Mouse (Mus musculus): ENCODE data around the gene Wipi1. TPM values are rescaled to one million over a fixed set of nuclear protein-coding genes. Genes with fewer than 3 reads are reported as not detected.

Wipi1 gene
- total and polyA plus RNA-seq, 2 experiments from 2014 or later = 10.9 to 16.5 TPM

- DNase-seq = no peak
- Histone ChIP-seq H3K4me3 (ENCODE audit: low read depth, low read length) (no peak overlapping the region), H3K9me3 (ENCODE audit: low read length) (no peaks in the 10 kb centered on the region), H3K4me2 (ENCODE audit: low read depth) (no peak overlapping the region), H3K9ac (no peak overlapping the region), H3K36me3 (ENCODE audit: insufficient read depth) (no peaks in the 10 kb centered on the region), H3K4me1 (ENCODE audit: insufficient read depth) (no peaks in the 10 kb centered on the region), H3K27me3 (ENCODE audit: insufficient read depth, low read length) (no peaks in the 10 kb centered on the region), H3K27ac (ENCODE audit: low read depth, low read length) (no peak overlapping the region)
- WGBS = 31% methylated on average over 7 of the region's 7 CpGs
- TF ChIP-seq CTCF (IDR thresholded peaks at IDR 0.05; ENCODE audit: low read depth) = no peak
- ATAC-seq = no peak
Measured at GRCm38 (mm10) chr11:109544432-109544831, 67.3 kb downstream of the Wipi1 start.

DNA sequence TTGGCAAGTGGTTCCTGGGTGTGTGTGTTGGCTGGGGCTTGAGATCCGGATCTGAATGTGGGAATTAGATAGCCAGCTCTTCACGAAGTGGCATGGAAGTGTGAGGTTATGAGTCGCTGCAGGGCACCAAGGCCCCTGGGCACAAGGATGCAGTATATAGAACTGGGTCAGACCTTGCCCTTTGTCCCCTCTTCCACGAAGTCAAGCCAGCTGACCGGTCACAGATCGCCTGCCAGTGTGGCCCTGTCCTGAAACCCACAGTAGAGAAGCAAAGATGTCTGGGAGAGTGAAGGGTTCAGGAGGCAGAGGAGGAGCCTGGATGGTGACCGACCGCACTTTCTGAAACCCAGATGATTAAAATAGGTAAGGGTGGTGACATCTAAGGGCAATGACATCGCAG lies 68.3 kb downstream of the Wipi1 start:
- Histone ChIP-seq H3K4me3 (ENCODE audit: low read depth, low read length) (no peak overlapping the region), H3K9ac (no peak overlapping the region), H3K4me1 (ENCODE audit: insufficient read depth) (no peaks in the 10 kb centered on the region; the same call in 1 of the 2 replicates), H3K27me3 (ENCODE audit: insufficient read depth, low read length) (no peaks in the 10 kb centered on the region), H3K9me3 (ENCODE audit: low read length) (no peaks in the 10 kb centered on the region), H3K36me3 (ENCODE audit: insufficient read depth) (no peaks in the 10 kb centered on the region), H3K27ac (ENCODE audit: low read depth, low read length) (no peak overlapping the region), H3K4me2 (ENCODE audit: low read depth) (no peak overlapping the region)
- WGBS = 84% methylated on average over 9 of the region's 9 CpGs
- no peak for DNase-seq
- ATAC-seq = no peak
- no peak for TF ChIP-seq CTCF (IDR thresholded peaks at IDR 0.05; ENCODE audit: low read depth)

GRCm38 (mm10) chr11:109539290-109539689 lies 72.5 kb downstream of the Wipi1 start:
- Histone ChIP-seq H3K36me3 (ENCODE audit: insufficient read depth) (no peaks in the 10 kb centered on the region), H3K4me3 (ENCODE audit: low read depth, low read length) (no peak overlapping the region), H3K9ac (no peak overlapping the region), H3K9me3 (ENCODE audit: low read length) (no peaks in the 10 kb centered on the region), H3K4me2 (ENCODE audit: low read depth) (no peak overlapping the region), H3K27ac (ENCODE audit: low read depth, low read length) (no peak overlapping the region), H3K27me3 (ENCODE audit: insufficient read depth, low read length) (no peaks in the 10 kb centered on the region), H3K4me1 (ENCODE audit: insufficient read depth) (no peaks in the 10 kb centered on the region; the same call in 1 of the 2 replicates)
- ATAC-seq (0 out of 2 replicates have a peak, but pooled peaks have one; percentile 29), DNase-seq (no peak)
- 44% methylated on average over 6 of the region's 6 CpGs for WGBS
- TF ChIP-seq CTCF (IDR thresholded peaks at IDR 0.05; ENCODE audit: low read depth) = no peak

DNA sequence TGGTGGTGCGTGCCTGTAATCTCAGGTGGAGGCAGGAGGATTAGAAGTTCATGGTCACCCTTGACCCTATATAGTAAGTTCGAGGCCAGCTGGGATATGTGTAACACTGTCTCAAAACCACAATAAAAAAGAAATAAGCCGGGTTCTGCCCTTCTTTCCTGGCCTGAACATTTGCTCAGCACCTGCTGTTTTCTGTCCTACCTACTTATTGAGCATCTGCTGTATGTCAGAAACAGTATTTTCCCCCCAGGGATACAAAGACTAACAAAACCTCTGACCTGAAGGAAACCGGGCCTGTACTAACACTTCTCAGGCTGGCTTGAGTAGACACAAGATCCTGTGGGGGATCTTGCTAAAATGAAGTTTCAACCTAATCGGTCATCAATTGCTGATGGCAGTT lies 74.8 kb downstream of the Wipi1 start:
- no peak for DNase-seq
- Histone ChIP-seq H3K4me2 (ENCODE audit: low read depth) (no peak overlapping the region), H3K27ac (ENCODE audit: low read depth, low read length) (no peak overlapping the region), H3K9ac (no peak overlapping the region), H3K27me3 (ENCODE audit: insufficient read depth, low read length) (no peaks in the 10 kb centered on the region), H3K36me3 (ENCODE audit: insufficient read depth) (no peaks in the 10 kb centered on the region), H3K4me3 (ENCODE audit: low read depth, low read length) (no peak overlapping the region), H3K9me3 (ENCODE audit: low read length) (no peaks in the 10 kb centered on the region), H3K4me1 (ENCODE audit: insufficient read depth) (no peaks in the 10 kb centered on the region; the same call in 1 of the 2 replicates)
- no peak for TF ChIP-seq CTCF (IDR thresholded peaks at IDR 0.05; ENCODE audit: low read depth)
- ATAC-seq = no peak
- WGBS = 89% methylated on average over 5 of the region's 5 CpGs

DNA sequence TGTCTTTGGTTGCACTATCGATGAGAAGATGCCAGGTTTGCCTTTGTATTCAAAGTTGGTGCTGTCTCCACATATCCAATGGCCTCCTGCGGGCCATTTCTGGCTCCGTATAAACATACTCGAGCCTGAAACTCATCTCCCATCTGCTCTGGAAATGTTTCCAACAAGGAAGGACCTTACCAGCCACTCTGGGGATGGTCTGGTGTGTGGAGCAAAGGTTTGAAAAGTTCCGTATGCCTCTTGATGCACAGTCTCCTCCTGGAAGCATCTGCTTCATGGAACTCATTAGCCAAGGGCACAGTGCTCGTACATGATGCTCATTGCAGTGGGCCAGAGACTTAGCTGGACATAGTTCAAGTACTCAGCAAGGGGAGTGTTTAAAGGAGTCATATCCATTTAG lies 75.8 kb downstream of the Wipi1 start:
- no peaks in the 10 kb centered on the region; the same call in 1 of the 2 replicates for H3K4me1 ChIP-seq (ENCODE audit: insufficient read depth)
- no peak for ATAC-seq
- TF ChIP-seq CTCF (IDR thresholded peaks at IDR 0.05; ENCODE audit: low read depth) = no peak
- DNase-seq = no peak
- H3K27ac ChIP-seq (ENCODE audit: low read depth, low read length) = no peak overlapping the region
- no peaks in the 10 kb centered on the region for H3K36me3 ChIP-seq (ENCODE audit: insufficient read depth)
- H3K9me3 ChIP-seq (ENCODE audit: low read length) = no peaks in the 10 kb centered on the region
- whole genome bisulfite sequencing = 82% methylated on average over 6 of the region's 6 CpGs
- no peaks in the 10 kb centered on the region for H3K27me3 ChIP-seq (ENCODE audit: insufficient read depth, low read length)
- H3K4me2 ChIP-seq (ENCODE audit: low read depth) = no peak overlapping the region
- no peak overlapping the region for H3K9ac ChIP-seq
- H3K4me3 ChIP-seq (ENCODE audit: low read depth, low read length) = no peak overlapping the region

DNA sequence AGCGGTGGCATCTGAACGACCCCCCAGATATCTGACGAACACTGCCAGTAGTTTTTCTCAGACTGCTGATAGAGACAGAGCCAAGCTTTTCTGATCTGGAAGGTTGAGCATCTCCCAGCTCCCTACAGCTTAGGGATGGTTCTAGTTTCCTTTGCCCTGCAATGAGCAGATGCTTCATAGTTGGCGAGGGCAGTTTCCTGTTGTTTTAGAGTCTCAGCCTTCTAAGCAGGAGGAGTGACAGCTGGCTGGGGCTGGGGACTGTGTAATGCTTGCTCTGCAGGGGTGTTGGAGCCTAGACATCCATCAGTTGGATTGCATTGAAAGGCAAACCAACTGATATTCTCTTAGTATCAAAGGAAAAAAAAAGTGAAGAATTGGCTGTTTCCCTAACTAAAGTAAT lies 81.7 kb downstream of the Wipi1 start:
- DNase-seq (no peak), ATAC-seq (no peak)
- Histone ChIP-seq H3K36me3 (ENCODE audit: insufficient read depth) (no peaks in the 10 kb centered on the region), H3K4me3 (ENCODE audit: low read depth, low read length) (no peak overlapping the region), H3K9me3 (ENCODE audit: low read length) (no peaks in the 10 kb centered on the region), H3K9ac (no peak overlapping the region), H3K4me2 (ENCODE audit: low read depth) (no peak overlapping the region), H3K27ac (ENCODE audit: low read depth, low read length) (no peak overlapping the region), H3K4me1 (ENCODE audit: insufficient read depth) (no peaks in the 10 kb centered on the region), H3K27me3 (ENCODE audit: insufficient read depth, low read length) (no peaks in the 10 kb centered on the region)
- 83% methylated on average over 4 of the region's 4 CpGs for WGBS
- TF ChIP-seq CTCF (IDR thresholded peaks at IDR 0.05; ENCODE audit: low read depth) = no peak

DNA sequence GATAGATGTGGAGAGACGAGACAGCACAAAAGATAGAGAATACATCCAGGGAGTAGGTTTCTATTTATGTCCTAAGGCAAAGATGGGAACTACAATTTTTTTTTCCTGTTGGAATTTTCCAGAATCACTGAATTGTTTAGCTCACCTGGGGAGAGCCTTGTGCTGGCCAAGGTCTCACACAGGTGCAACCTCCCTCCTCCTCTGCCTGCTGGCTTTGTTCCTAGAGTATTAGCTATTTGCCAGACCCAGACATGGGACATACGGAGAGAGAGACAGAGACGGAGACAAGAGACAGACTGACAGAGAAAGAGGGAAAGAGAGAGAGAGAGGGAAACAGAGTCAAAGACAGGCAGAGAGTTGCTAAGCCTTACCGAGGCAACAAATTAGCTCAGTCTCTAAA lies 86.2 kb downstream of the Wipi1 start:
- no peak overlapping the region for H3K27ac ChIP-seq (ENCODE audit: low read depth, low read length)
- no peak for TF ChIP-seq CTCF (IDR thresholded peaks at IDR 0.05; ENCODE audit: low read depth)
- no peak overlapping the region for H3K4me2 ChIP-seq (ENCODE audit: low read depth)
- H3K36me3 ChIP-seq (ENCODE audit: insufficient read depth) = no peaks in the 10 kb centered on the region
- no peak overlapping the region for H3K4me3 ChIP-seq (ENCODE audit: low read depth, low read length)
- H3K9ac ChIP-seq = no peak overlapping the region
- DNase-seq (no peak), ATAC-seq (no peak)
- WGBS = 88% methylated on average over 4 of the region's 4 CpGs
- no peaks in the 10 kb centered on the region for H3K4me1 ChIP-seq (ENCODE audit: insufficient read depth)
- no peaks in the 10 kb centered on the region for H3K27me3 ChIP-seq (ENCODE audit: insufficient read depth, low read length)
- H3K9me3 ChIP-seq (ENCODE audit: low read length) = no peaks in the 10 kb centered on the region

GRCm38 (mm10) chr11:109524869-109525268 lies 86.9 kb downstream of the Wipi1 start:
- 84% methylated on average over 5 of the region's 5 CpGs for WGBS
- H3K36me3 ChIP-seq (ENCODE audit: insufficient read depth) = no peaks in the 10 kb centered on the region
- H3K9ac ChIP-seq = no peak overlapping the region
- no peaks in the 10 kb centered on the region for H3K27me3 ChIP-seq (ENCODE audit: insufficient read depth, low read length)
- ATAC-seq (no peak), DNase-seq (no peak)
- H3K9me3 ChIP-seq (ENCODE audit: low read length) = no peaks in the 10 kb centered on the region
- H3K4me2 ChIP-seq (ENCODE audit: low read depth) = no peak overlapping the region
- TF ChIP-seq CTCF (IDR thresholded peaks at IDR 0.05; ENCODE audit: low read depth) = no peak
- H3K4me3 ChIP-seq (ENCODE audit: low read depth, low read length) = no peak overlapping the region
- H3K27ac ChIP-seq (ENCODE audit: low read depth, low read length) = no peak overlapping the region
- no peaks in the 10 kb centered on the region for H3K4me1 ChIP-seq (ENCODE audit: insufficient read depth)

Other genes starting within 250 kb of the Wipi1 start
- 41.8 and 52.2 TPM in 2 replicates for gene Gna13, start 249.1 kb downstream of the Wipi1 start, total RNA-seq (2014; rRNA removed)
- 25.9 and 30.4 TPM in 2 replicates for gene Gna13, start 249.1 kb downstream of the Wipi1 start, polyA plus RNA-seq (2015; fragmentation: Nextera tagmentation; extraction: Ambion mirVana)
- not detected in 2 replicates for gene 9930022D16Rik, start 198.1 kb downstream of the Wipi1 start, total RNA-seq (2014; rRNA removed)
- gene 9930022D16Rik, start 198.1 kb downstream of the Wipi1 start, polyA plus RNA-seq (2015; fragmentation: Nextera tagmentation; extraction: Ambion mirVana) = not detected in 2 replicates
- gene Amz2, start 186.0 kb downstream of the Wipi1 start, total RNA-seq (2014; rRNA removed) = 200 and 213 TPM in 2 replicates
- 45.5 and 46.2 TPM in 2 replicates for gene Amz2, start 186.0 kb downstream of the Wipi1 start, polyA plus RNA-seq (2015; fragmentation: Nextera tagmentation; extraction: Ambion mirVana)
- gene Arsg, start 138.6 kb downstream of the Wipi1 start, total RNA-seq (2014; rRNA removed) = 5.3 and 6.5 TPM in 2 replicates
- 6.9 and 7.8 TPM in 2 replicates for gene Arsg, start 138.6 kb downstream of the Wipi1 start, polyA plus RNA-seq (2015; fragmentation: Nextera tagmentation; extraction: Ambion mirVana)
- 6.8 and 9.8 TPM in 2 replicates for gene Slc16a6, start 138.4 kb downstream of the Wipi1 start, total RNA-seq (2014; rRNA removed)
- 5.4 and 6.9 TPM in 2 replicates for gene Slc16a6, start 138.4 kb downstream of the Wipi1 start, polyA plus RNA-seq (2015; fragmentation: Nextera tagmentation; extraction: Ambion mirVana)
- gene Prkar1a, start 37.4 kb upstream of the Wipi1 start, total RNA-seq (2014; rRNA removed) = 231 and 294 TPM in 2 replicates
- 418 and 468 TPM in 2 replicates for gene Prkar1a, start 37.4 kb upstream of the Wipi1 start, polyA plus RNA-seq (2015; fragmentation: Nextera tagmentation; extraction: Ambion mirVana)
- gene Fam20a, start 110.3 kb upstream of the Wipi1 start, total RNA-seq (2014; rRNA removed) = 2.8 and 4.3 TPM in 2 replicates
- gene Fam20a, start 110.3 kb upstream of the Wipi1 start, polyA plus RNA-seq (2015; fragmentation: Nextera tagmentation; extraction: Ambion mirVana) = 4.0 and 4.6 TPM in 2 replicates
- gene 1700012B07Rik, start 216.1 kb upstream of the Wipi1 start, total RNA-seq (2014; rRNA removed) = not detected in 2 replicates
- gene 1700012B07Rik, start 216.1 kb upstream of the Wipi1 start, polyA plus RNA-seq (2015; fragmentation: Nextera tagmentation; extraction: Ambion mirVana) = not detected in 2 replicates